Mouse (Mus musculus) heart, postnatal 0 days (tissue): Measurements from ENCODE around the gene Mrto4.

Experiments
- CTCF ChIP-seq: IDR thresholded peaks from 2 replicates; pipeline ENCODE4 v1.5.1; 2016; ENCODE audit warnings: antibody characterized with exemption, control low read depth, low read depth
- EP300 ChIP-seq: IDR thresholded peaks from 2 replicates; pipeline ENCODE4 v1.6.1; 2016; ENCODE audit warnings: antibody characterized with exemption, low read depth

DNA sequence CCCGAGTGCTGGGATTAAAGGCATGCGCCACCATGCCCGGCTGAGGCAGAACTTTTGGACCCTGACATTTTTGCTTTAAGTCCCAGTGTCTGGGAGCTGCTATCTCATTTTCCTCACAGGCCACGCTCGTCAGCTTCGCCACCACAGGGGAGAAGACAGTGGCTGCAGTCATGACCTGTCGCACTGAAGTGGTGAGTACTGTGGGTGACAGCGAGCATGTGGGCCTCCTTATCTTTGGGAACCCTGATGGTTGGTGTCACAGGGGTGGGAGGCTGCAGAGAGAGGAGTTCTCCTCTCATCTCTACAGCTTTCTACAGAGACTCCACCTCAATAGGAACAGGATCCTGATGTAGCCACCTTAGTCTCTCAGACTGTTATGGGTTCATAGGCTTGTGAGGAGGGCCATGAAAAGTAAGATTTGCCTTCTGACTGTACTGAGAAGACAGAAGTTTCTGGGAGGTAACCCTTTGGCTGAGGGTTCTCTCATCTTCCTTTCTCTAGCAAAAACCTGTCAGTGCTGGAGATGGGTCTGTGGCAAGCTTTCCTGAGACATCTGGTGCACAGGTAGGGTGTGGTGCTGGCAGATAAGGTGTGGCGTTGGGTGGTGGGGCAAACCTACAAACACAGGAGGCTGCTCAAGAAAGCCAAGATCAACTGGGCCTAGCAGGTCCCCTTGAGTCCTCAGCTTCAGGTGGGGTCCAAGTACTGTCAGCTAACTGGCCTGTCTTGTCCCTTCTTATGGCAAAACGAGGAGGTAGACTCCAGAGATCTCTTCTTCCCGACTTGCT, 8.6 kb upstream of the Mrto4 start:
- TF ChIP-seq CTCF (no peak), EP300 (no peak)
